Mouse (Mus musculus) leukemia stem cell, adult 10-12 weeks (primary cell): ENCODE data around the gene Btbd7. TPM values are rescaled to one million over a fixed set of nuclear protein-coding genes. Genes with fewer than 3 reads are reported as not detected.

Source experiments
- polyA plus RNA-seq: library from polyadenylated mRNA; stranded (reverse); fragments of >175 nt; gene quantifications from 2 replicates; pipeline ENCODE4 v1.2.3, GENCODE M21; 2012; ENCODE audit warnings: low replicate concordance

Gene Btbd7
- polyA plus RNA-seq, result 2.1 and 2.6 TPM in 2 replicates

DNA sequence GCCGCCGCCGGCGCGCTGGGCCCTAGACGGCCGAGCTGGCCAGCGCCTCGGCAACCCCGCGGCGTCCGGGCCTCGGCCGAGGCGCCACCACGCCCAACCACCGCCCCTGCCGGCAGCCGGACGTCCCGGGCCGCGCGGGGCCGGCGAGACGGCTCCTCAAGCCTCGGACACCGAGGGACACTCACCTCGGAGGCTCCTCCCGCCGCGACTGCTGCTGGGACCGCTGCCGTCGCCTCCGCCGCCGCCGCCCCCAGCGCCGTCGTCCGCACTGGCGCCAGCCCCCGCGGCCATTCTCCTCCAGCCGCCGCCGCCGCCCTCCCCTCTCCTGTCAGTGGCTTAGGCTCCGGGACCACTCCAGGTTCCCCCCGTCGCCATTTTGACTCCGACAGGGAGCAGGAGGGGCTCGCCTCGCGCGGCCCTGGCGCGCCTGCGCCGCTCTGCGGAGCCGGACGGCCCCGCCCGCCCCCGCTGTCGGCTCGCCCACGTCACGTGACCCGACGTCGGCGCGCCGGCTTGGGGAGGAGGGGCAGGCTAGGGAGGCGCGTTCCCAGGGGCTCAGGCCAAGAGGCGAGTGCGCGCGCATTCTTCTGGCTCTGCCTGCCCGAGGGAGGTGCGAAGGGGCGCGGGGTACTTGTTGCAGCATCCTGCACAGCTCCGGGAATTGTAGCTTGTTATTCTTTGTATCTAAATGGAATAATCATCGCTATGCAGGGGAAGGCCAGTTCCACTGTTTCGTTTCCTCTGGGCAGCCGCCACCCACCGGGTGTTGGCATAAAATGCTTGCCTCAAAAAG, at the start of gene Btbd7:
Btbd7 (minus strand) TSS at position 441 of the 793 bp plus-strand sequence.

DNA sequence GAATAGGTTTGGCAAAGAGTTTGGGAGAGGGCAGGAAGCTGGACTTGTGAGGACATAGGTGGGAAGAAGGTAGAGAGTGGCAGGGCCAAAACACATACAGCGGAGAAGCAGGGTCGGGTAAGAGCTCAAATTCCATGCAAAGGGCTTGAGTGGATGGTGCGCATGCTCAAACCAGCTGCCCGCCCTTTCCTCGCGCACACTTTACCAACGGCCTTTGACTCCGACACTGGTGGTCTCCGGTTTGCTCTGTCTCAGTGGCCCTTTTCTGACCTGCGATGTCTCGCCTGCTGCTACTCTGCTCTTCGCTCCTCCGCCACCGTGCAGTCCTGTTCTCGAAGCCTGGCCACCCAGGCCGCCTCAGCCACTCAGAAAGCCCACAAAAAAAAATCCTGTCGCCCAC, 20.8 kb upstream of the Btbd7 start, which contains the start of gene Cox8c:
Cox8c (plus strand) TSS at position 226 of the 400 bp plus-strand sequence.

DNA sequence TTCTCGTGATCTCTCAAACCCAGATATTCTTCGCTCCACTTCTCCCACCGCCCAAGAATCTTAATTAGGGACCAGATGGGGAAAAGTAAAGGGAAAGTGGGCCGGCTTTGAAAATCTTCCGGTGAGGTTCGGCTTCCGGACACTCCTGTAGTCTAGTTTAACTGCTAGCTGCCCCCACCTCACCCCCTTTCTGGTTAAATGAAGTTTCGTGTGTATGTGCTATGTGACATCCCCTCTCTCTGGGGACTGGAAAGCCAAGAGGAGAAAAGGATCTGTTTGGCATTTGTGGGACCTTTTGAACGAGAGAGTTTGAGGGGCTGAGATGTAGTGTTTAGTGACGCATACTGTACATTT, 119.9 kb downstream of the Btbd7 start, which contains the start of gene Gm20604:
Gm20604 (minus strand) TSS at position 270 of the 354 bp plus-strand sequence.

DNA sequence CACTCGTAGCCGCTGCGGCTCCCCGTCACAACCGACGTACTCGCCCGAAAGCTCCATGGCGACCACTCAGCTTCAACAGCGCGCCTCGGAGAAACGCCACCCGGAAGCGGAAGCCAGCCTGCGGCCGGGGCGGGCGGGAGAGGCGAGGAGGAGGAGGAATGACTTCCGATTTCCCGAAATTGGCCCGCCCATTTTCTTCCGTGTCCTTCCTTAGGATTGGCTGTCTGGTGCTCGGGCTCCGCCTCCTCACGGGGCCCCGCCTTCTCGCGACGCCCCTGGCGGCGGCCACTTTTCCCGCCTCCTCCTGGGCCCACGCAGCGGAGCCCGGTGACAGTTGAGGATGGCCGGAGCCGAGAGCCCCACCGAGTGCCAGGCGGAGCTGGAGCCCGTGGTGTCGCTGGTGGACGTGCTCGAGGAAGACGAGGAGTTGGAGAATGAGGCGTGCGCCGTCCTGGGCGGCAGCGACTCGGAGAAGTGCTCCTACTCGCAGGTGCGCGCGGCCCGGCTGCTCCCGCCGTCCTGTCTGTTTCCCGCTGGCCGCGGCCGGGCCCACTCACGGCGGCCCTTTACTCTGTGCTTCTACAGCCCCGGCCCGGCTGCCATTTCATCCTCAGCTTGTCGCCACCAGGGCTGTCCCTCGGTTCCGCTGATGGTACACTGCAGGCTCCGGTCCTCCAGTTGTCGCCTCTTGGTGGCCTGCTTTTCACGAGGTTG, 120.4 kb downstream of the Btbd7 start, which contains the start of the genes Gm28051, Gon7 and Ubr7:
Gm28051 (minus strand) TSS at position 77 of the 714 bp plus-strand sequence.
Gon7 (minus strand) TSS at position 115 of the 714 bp plus-strand sequence.
Ubr7 (plus strand) TSS at position 279 of the 714 bp plus-strand sequence.

DNA sequence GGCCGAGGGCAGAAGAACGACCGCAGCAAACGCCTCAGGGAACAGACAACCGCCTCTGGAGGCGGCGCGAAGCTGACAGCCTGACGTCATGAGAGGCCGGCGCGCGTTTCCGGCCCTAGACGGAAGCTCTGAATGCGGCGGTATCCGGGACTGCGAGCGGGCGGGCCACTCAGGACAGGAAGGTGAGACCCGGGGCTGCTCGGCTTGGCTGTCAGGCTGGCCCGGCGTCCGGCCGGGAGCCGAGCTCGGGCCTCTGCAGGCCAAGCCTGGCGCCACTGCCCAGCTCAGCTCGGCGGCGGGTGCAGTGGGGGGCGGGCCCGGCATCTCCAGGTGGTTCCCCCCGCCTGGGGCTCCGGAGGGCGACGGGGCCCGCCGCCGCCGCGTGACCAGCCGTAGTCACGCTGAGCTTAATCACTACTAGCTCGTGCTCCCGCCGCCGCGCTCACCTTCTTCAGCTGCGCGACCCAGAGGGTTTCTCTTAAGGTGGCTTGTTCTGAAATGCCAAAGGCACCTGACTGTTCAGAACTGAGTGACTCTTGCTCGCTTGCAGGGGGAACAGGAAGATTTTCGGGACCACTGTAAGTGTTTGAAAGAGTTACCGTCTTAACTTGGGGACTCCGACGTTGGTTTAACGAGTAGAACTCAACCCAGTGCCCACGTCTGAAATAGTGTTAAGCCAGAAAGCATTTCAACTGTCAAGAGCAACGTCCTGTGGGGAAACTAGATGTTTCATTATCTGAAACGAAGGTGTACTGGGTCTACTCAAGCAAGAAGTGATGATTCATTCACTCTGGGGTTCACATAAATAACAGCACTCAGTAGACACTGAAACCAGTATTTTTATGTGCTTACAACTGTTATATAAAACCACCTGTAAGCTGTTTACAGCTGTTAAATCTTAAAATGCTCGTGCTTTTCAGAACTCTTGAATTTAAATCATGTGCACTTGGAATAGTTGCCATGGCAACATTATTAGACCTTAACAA, 134.4 kb downstream of the Btbd7 start, which contains the start of the genes Moap1 and Tmem251:
Moap1 (minus strand) TSS at position 73 of the 986 bp plus-strand sequence.
Tmem251 (plus strand) TSS at position 174 of the 986 bp plus-strand sequence.

Other genes starting within 250 kb of the Btbd7 start
- gene Itpk1, start 173.5 kb downstream of the Btbd7 start, polyA plus RNA-seq, result 5.4 and 9.9 TPM in 2 replicates
- gene Moap1, start 134.8 kb downstream of the Btbd7 start, polyA plus RNA-seq, result 1.3 and 1.9 TPM in 2 replicates
- 3.1 and 3.6 TPM in 2 replicates for gene Tmem251, start 134.7 kb downstream of the Btbd7 start, polyA plus RNA-seq
- 3.7 and 11.7 TPM in 2 replicates for gene Gm28051, start 120.7 kb downstream of the Btbd7 start, polyA plus RNA-seq
- gene Gon7, start 120.7 kb downstream of the Btbd7 start, polyA plus RNA-seq, result 1.7 and 8.8 TPM in 2 replicates
- 6.2 and 22.8 TPM in 2 replicates for gene Ubr7, start 120.5 kb downstream of the Btbd7 start, polyA plus RNA-seq
- 0.65 and 0.89 TPM in 2 replicates for gene Gm20604, start 119.8 kb downstream of the Btbd7 start, polyA plus RNA-seq
- gene Cox8c, start 20.8 kb upstream of the Btbd7 start, polyA plus RNA-seq, result not detected in 2 replicates
- gene Unc79, start 70.4 kb upstream of the Btbd7 start, polyA plus RNA-seq, result not detected in 2 replicates